Mouse (Mus musculus) embryonic facial prominence, embryonic 11.5 days (tissue): Measurements from ENCODE around the gene Trp53. TPM values are rescaled to one million over a fixed set of nuclear protein-coding genes. Genes with fewer than 3 reads are reported as not detected.

Source experiments
- ATAC-seq: fragments of 200-750 bp; cut with Nextera tagmentation; replicated peaks from 2 replicates; pipeline ENCODE4 v1.8.0; 2017; ENCODE audit warnings: low read depth; ENCODE audit not compliant: insufficient number of reproducible peaks, low FRiP score, low TSS enrichment
- DNase-seq: peaks from one replicate; pipeline ENCODE4 v3.0.0-alpha.2; 2015; ENCODE audit warnings: low spot score
- H3K27ac ChIP-seq: fragments of 300-500 bp; sonication (generic); replicated peaks from 2 replicates; pipeline ENCODE4 v1.5.1; 2014; ENCODE audit warnings: mild to moderate bottlenecking, low read depth, low read length, control low read depth
- H3K27me3 ChIP-seq: fragments of 300-500 bp; sonication (generic); 2 replicates; pipeline ENCODE4 v1.6.1; 2014; ENCODE audit warnings: mild to moderate bottlenecking, low read length, moderate library complexity, mixed read lengths; ENCODE audit not compliant: control insufficient read depth, insufficient read depth
- H3K36me3 ChIP-seq: fragments of 300-500 bp; sonication (generic); replicated peaks from 2 replicates; pipeline ENCODE4 v1.6.1; 2014; ENCODE audit warnings: low read depth, mild to moderate bottlenecking, low read length, moderate library complexity, mixed read lengths; ENCODE audit not compliant: control insufficient read depth, insufficient read depth
- H3K4me1 ChIP-seq: fragments of 300-500 bp; sonication (generic); 2 replicates; pipeline ENCODE4 v1.6.1; 2014; ENCODE audit warnings: low read length, mixed read lengths; ENCODE audit not compliant: control insufficient read depth, insufficient read depth
- H3K4me2 ChIP-seq: fragments of 300-500 bp; sonication (generic); 2 replicates; pipeline ENCODE4 v1.6.1; 2014; ENCODE audit warnings: low read depth, mild to moderate bottlenecking, control low read depth, low read length, moderate library complexity
- H3K4me3 ChIP-seq: fragments of 300-500 bp; sonication (generic); 2 replicates; pipeline ENCODE4 v1.5.1; 2014; ENCODE audit warnings: low read depth, low read length, control low read depth
- H3K9ac ChIP-seq: fragments of 300-500 bp; sonication (generic); replicated peaks from 2 replicates; pipeline ENCODE4 v1.6.1; 2014; ENCODE audit warnings: mild to moderate bottlenecking, control low read depth, low read length
- H3K9me3 ChIP-seq: fragments of 300-500 bp; sonication (generic); replicated peaks from 2 replicates; pipeline ENCODE4 v1.6.1; 2016; ENCODE audit warnings: mild to moderate bottlenecking, low read length, inconsistent platforms, mixed read lengths; ENCODE audit not compliant: control insufficient read depth
- WGBS: fragments of 180-500 bp; shearing (Covaris S2); extraction: QIAGEN DNeasy Blood & Tissue Kit; methylation state at CpG from one replicate; pipeline ENCODE4 v1.1.7; 2014; 5-methylcytosine and 5-hydroxymethylcytosine counted together
- polyA plus RNA-seq: library from polyadenylated mRNA; unstranded; fragments of >200 nt; fragmentation: Nextera tagmentation; extraction: Ambion mirVana; gene quantifications from 2 replicates; pipeline ENCODE4 v1.2.1, GENCODE M21; 2014

The Trp53 gene
- polyA plus RNA-seq, 1 experiment from 2014 or later, result 200 TPM

- no peak for ATAC-seq
Observed at GRCm38 (mm10) chr11:69592799-69593198, 12.6 kb downstream of the Trp53 start.

GRCm38 (mm10) chr11:69594853-69595252 is 14.7 kb downstream of the Trp53 start:
- 97% methylated on average over 6 of the region's 6 CpGs for WGBS
- no peaks in the 10 kb centered on the region for H3K9me3 ChIP-seq
- DNase-seq (no peak), ATAC-seq (no peak)
- no peak overlapping the region for H3K4me2 ChIP-seq
- H3K4me3 ChIP-seq, result no peak overlapping the region
- H3K9ac ChIP-seq, result no peak overlapping the region
- peaks cover 8% of the 10 kb centered on the region for H3K36me3 ChIP-seq
- H3K27me3 ChIP-seq, result no peaks in the 10 kb centered on the region
- no peak overlapping the region for H3K27ac ChIP-seq
- H3K4me1 ChIP-seq, result no peaks in the 10 kb centered on the region

More at GRCm38 (mm10) chr11:69592799-69593198, 12.6 kb downstream of the Trp53 start:
- Histone ChIP-seq H3K9me3 (no peaks in the 10 kb centered on the region), H3K4me2 (no peak overlapping the region), H3K4me1 (no peaks in the 10 kb centered on the region), H3K27me3 (no peaks in the 10 kb centered on the region), H3K9ac (no peak overlapping the region), H3K27ac (no peak overlapping the region), H3K36me3 (peaks cover 16% of the 10 kb centered on the region), H3K4me3 (no peak overlapping the region)
- WGBS, result 94% methylated on average over 4 of the region's 4 CpGs
- DNase-seq, result no peak

- Histone ChIP-seq H3K9ac (no peak overlapping the region), H3K4me3 (no peak overlapping the region), H3K27ac (no peak overlapping the region), H3K9me3 (no peaks in the 10 kb centered on the region), H3K27me3 (peaks cover 5% of the 10 kb centered on the region), H3K4me1 (peaks cover 4% of the 10 kb centered on the region), H3K36me3 (no peaks in the 10 kb centered on the region), H3K4me2 (no peak overlapping the region)
- DNase-seq (no peak), ATAC-seq (no peak)
- WGBS, result 7% methylated on average over 9 of the region's 9 CpGs
Observed at GRCm38 (mm10) chr11:69599436-69599835, 19.3 kb downstream of the Trp53 start.

GRCm38 (mm10) chr11:69600098-69600497 is 19.9 kb downstream of the Trp53 start:
- H3K4me3 ChIP-seq, result no peak overlapping the region
- H3K4me1 ChIP-seq, result peaks cover 4% of the 10 kb centered on the region
- H3K4me2 ChIP-seq, result no peak overlapping the region
- H3K9ac ChIP-seq, result no peak overlapping the region; the same call in 1 of the 2 replicates
- H3K36me3 ChIP-seq, result no peaks in the 10 kb centered on the region
- 0 out of 2 replicates have a peak overlapping the region, but pooled peaks have one; percentile 16 for H3K27ac ChIP-seq
- H3K27me3 ChIP-seq, result peaks cover 9% of the 10 kb centered on the region
- WGBS, result 7% methylated on average over 6 of the region's 6 CpGs
- no peak for ATAC-seq
- DNase-seq, result peak; percentile 76
- H3K9me3 ChIP-seq, result no peaks in the 10 kb centered on the region

- Histone ChIP-seq H3K27me3 (peaks cover 10% of the 10 kb centered on the region), H3K27ac (no peak overlapping the region), H3K9ac (no peak overlapping the region), H3K4me3 (no peak overlapping the region), H3K9me3 (no peaks in the 10 kb centered on the region), H3K36me3 (no peaks in the 10 kb centered on the region), H3K4me1 (peaks cover 4% of the 10 kb centered on the region), H3K4me2 (no peak overlapping the region)
- 90% methylated on average over 3 of the region's 3 CpGs for WGBS
- DNase-seq (no peak), ATAC-seq (no peak)
Observed at GRCm38 (mm10) chr11:69601768-69602167, 21.6 kb downstream of the Trp53 start.

GRCm38 (mm10) chr11:69603516-69603915 is 23.4 kb downstream of the Trp53 start:
- no peak overlapping the region for H3K4me2 ChIP-seq
- peaks cover 10% of the 10 kb centered on the region for H3K27me3 ChIP-seq
- 71% methylated on average over 8 of the region's 8 CpGs for WGBS

GRCm38 (mm10) chr11:69604347-69604746 is 24.2 kb downstream of the Trp53 start:
- Histone ChIP-seq H3K4me1 (peaks cover 4% of the 10 kb centered on the region), H3K9ac (peak overlapping the region; percentile 64), H3K9me3 (no peaks in the 10 kb centered on the region), H3K36me3 (no peaks in the 10 kb centered on the region), H3K27me3 (peaks cover 10% of the 10 kb centered on the region), H3K27ac (no peak overlapping the region), H3K4me2 (peak overlapping the region; percentile 100), H3K4me3 (peak overlapping the region; percentile 56)
- 50% methylated on average over 3 of the region's 3 CpGs for WGBS
- ATAC-seq, result no peak
- DNase-seq, result no peak

More at GRCm38 (mm10) chr11:69603516-69603915, 23.4 kb downstream of the Trp53 start:
- Histone ChIP-seq H3K4me1 (peaks cover 4% of the 10 kb centered on the region), H3K9me3 (no peaks in the 10 kb centered on the region), H3K36me3 (no peaks in the 10 kb centered on the region), H3K4me3 (no peak overlapping the region), H3K9ac (no peak overlapping the region), H3K27ac (no peak overlapping the region)
- ATAC-seq (no peak), DNase-seq (no peak)

GRCm38 (mm10) chr11:69604795-69605664 is 24.9 kb downstream of the Trp53 start:
- peaks cover 3% of the 10 kb centered on the region for H3K4me1 ChIP-seq
- no peaks in the 10 kb centered on the region for H3K9me3 ChIP-seq
- peak; percentile 14; the same call in 1 of the 2 replicates for ATAC-seq
- H3K36me3 ChIP-seq, result no peaks in the 10 kb centered on the region
- under 1% methylated on average over 64 of the region's 73 CpGs for WGBS
- peak; percentile 18 for DNase-seq
- H3K4me3 ChIP-seq, result peak overlapping the region; percentile 56
- H3K27ac ChIP-seq, result no peak overlapping the region
- H3K4me2 ChIP-seq, result peak overlapping the region; percentile 100
- peak overlapping the region; percentile 64 for H3K9ac ChIP-seq
- H3K27me3 ChIP-seq, result peaks cover 10% of the 10 kb centered on the region
